Mouse (Mus musculus): ENCODE data around the gene Sema7a. TPM values are rescaled to one million over a fixed set of nuclear protein-coding genes. Genes with fewer than 3 reads are reported as not detected.

Sema7a gene
- total RNA-seq, 2 experiments from 2014 or later: 10.4 to 21.1 TPM

DNA sequence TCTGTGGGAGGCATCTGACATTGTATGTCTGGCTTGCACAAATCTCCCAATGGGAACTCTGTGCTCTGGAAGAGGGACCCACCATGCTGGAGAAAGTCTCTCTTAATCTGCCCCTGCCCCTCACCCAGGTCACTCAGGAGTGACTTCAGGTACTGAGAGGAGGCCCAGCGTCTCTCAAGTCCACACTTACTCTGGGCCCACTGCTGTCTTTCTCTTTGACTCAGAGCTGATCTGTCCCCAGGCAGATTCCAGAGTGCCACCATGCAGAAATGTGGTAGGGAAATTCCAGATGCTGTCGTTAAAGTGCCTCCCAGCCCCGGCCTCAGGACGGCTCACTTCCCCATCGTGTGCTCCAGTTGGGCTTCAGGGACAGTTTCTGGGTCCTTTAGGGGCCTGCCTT is 34.3 kb downstream of the Sema7a start:
- DNase-seq (ENCODE audit: low spot score in 2 of 2): no peak

- DNase-seq (ENCODE audit: low spot score in 2 of 2): no peak
These were observed 35.4 kb downstream of the Sema7a start for GRCm38 (mm10) chr9:57975200-57975821.

- DNase-seq (ENCODE audit: low spot score in 2 of 2): no peak
These were observed 38.1 kb downstream of the Sema7a start for GRCm38 (mm10) chr9:57978025-57978424.

GRCm38 (mm10) chr9:57978858-57979257 is 38.9 kb downstream of the Sema7a start:
- DNase-seq (ENCODE audit: low spot score in 2 of 2): no peak

- DNase-seq (ENCODE audit: low spot score in 2 of 2): no peak
These were observed 40.7 kb downstream of the Sema7a start for GRCm38 (mm10) chr9:57980570-57980969.

DNA sequence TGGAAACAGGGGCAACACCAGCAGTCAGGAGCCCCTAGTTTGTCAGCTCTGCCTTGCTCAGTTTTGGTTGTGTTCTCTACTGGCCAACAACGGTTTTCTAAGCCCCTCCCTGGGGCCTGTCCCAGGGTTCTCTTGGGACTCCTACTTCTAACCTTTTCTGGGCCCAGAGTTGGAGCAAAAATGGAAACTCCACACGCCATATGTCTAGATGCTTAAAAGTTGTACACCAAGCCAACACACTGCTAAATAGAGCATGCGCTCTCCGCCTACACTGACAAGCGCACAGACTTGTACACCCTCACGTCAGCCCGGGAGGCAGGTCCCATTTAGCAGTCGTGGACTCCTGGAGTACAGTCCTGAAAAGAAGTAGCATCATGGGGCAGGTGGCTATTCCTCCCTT is 45.4 kb downstream of the Sema7a start:
- no peak for DNase-seq (ENCODE audit: low spot score in 2 of 2)

DNA sequence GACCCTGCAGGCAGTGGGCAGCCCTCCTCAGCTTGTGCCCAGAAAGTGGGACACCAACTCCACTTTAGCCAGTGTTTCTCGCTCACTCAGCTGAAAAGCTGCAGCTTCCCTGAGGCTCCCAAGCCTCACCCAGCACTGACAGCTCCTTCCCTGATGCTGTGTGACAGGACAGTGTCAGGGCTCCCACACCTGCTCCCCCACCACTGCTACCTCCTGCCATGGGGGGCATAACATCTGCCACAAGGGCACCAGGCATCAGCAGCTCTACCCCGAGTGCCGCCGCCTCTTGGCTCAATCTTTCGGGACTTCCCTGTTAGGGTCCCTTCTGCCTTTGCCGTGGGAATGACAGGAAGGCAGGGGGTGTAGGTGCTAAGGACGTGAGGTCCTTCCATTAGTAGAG is 46.4 kb downstream of the Sema7a start:
- DNase-seq (ENCODE audit: low spot score in 2 of 2): no peak

- no peak for DNase-seq (ENCODE audit: low spot score in 2 of 2)
These were observed 48.2 kb downstream of the Sema7a start for GRCm38 (mm10) chr9:57988098-57988497.

- DNase-seq (ENCODE audit: low spot score in 2 of 2): no peak
These were observed 49.4 kb downstream of the Sema7a start for GRCm38 (mm10) chr9:57989309-57989708.

- DNase-seq (ENCODE audit: low spot score in 2 of 2): peak; percentile 56 to 58
These were observed 50.7 kb downstream of the Sema7a start for GRCm38 (mm10) chr9:57990438-57991110.

GRCm38 (mm10) chr9:57992060-57992459 is 52.1 kb downstream of the Sema7a start:
- no peak for DNase-seq (ENCODE audit: low spot score in 2 of 2)

DNA sequence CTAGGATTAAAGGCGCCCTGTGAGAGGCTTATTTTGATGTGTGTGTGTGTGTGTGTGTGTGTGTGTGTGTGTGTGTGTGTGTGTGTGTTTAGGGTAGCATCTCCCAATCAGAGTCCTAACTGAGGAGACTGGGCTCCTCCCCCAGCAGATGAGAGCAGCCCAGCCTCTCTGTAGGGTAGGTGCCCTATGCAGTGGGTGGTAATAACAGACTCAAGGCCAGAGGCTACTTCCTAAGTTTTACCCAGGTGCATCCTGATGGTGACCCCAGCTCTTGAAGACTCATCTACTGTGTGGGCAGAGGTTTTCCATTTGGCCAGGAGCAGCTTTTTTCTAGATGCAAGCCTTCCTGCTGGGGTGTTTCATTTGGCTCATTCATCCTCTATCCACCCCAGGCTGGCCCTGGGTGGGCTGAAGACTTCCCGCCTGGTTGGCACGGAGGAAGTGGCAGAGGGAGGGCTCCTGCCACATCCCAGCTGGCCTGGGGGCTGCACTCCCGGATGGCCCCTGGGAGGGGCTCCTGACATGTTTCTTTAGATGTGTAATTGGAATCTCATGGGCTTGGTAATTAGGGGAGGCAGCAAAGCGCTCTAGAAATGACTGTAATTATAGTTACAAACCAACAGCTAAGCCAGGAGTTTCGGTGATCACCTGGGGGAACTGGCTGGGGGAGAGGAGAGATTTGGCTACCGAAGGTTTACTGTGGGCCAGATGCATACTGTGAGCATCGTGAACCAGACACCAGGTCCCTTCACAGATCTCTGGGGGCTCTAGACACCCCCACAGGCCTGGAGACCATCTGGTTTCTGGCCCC is 53.1 kb downstream of the Sema7a start:
- DNase-seq (ENCODE audit: low spot score in 2 of 2): no peak

DNA sequence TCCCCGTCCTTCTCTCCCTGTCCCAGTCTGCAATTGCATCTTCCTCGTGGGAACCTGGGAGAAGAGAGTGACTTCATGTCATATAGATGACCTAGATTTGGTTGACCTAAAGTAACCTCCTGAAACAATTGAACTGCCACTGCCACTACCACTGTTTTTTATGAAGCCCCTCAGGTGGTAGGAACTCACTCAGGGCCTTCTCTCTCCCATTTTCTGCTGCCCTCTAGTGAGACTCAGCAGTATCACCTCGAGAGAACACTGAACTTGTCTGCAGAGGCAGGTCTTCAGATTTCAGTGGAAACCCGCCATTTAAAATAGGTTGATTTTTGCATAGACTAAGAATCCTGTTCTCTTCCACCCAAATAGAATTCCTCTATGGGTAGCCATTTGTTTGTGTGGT is 55.4 kb downstream of the Sema7a start:
- DNase-seq (ENCODE audit: low spot score in 2 of 2): no peak

GRCm38 (mm10) chr9:57997511-57998031 is 57.7 kb downstream of the Sema7a start:
- DNase-seq (ENCODE audit: low spot score in 2 of 2): no peak

GRCm38 (mm10) chr9:57998032-57998659 is 58.2 kb downstream of the Sema7a start:
- DNase-seq (ENCODE audit: low spot score in 2 of 2): peak in 1 of 2 experiments; percentile 42

DNA sequence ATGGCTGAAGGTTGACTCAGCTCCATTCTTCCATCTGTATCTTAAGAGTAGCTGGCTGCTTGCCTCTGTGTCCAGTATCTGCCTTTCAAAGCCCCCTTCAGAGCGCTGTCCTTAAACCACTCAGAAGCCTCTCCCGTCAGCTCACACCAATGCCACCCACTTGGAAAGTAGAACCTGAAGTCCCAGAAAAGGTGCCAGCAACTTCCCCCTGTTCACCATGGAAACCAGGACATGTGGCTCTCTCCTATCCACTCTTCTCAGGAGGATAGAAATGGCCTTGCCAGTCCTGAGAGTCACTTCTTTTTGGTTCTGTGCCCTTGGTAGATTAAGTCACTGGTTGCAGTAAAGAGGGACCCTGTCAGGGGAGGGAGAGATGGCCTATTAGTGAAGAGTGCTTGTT is 58.8 kb downstream of the Sema7a start:
- peak in 1 of 2 experiments; percentile 13 for DNase-seq (ENCODE audit: low spot score in 2 of 2)

DNA sequence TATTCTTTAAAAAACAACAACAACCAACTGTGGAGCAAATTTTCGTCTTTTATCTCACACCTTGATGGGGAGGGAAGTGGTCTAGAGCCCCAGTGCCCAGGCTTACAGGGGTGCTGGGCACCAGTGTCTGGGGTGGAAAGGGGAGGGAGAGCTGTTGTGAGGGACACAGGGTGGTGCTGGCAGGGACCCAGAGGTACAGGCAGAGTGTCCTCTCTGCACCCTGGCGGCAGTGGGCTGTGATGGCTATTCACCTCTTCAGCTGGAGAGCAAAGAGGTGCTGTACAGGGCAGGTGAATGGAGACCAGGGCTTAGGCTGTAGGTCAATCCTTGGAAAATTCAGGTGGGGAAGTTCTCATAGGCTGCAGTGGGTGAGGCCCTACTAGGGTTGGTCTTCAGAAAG is 59.8 kb downstream of the Sema7a start:
- DNase-seq (ENCODE audit: low spot score in 2 of 2): peak in 1 of 2 experiments; percentile 54

DNA sequence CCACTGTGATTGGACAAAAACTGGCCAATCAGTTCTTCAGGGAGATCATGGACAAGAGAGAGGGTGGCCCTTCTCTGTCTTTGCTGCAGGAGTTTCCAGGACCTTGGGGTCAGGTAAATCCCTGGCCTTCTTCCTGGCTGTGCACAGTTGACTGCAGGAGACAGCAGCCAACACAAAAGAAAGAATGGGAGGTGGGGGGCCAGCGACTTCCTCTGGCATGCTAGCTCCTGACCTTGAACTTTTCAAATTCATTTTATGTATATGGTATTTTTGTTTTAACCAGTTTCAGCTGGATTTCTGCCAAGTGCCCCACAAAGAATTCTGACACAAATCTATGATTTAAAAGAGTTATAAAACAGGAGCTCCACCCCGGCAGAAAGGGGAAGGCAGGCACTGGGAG is 63.4 kb downstream of the Sema7a start:
- peak in 1 of 2 experiments; percentile 41 for DNase-seq (ENCODE audit: low spot score in 2 of 2)

GRCm38 (mm10) chr9:58005753-58006461 is 66.0 kb downstream of the Sema7a start, which contains the start of gene Cyp11a1:
Gene Cyp11a1, plus strand, starts transcription at chr9:58006411.
- DNase-seq (ENCODE audit: low spot score in 2 of 2): no peak

GRCm38 (mm10) chr9:58008336-58009014 is 68.6 kb downstream of the Sema7a start:
- peak; percentile 15 to 38 for DNase-seq (ENCODE audit: low spot score in 2 of 2)
